Mouse (Mus musculus) spleen, adult 2 months (tissue): Measurements from ENCODE around the gene Tmem11. TPM values are rescaled to one million over a fixed set of nuclear protein-coding genes. Genes with fewer than 3 reads are reported as not detected.

ENCODE experiments used
- DNase-seq, 2 experiments: peaks; one replicate each; pipeline versions ENCODE4 v3.0.0 to v3.0.0-alpha.2; 2012 to 2021; ENCODE audit warnings: low spot score in 2 of 2, low read depth in 1 of 2
- H3K27ac ChIP-seq: fragments of 200-500 bp; 2 replicates; pipeline ENCODE4 v1.5.1; 2012; ENCODE audit warnings: low read length, inconsistent platforms; ENCODE audit not compliant: insufficient read depth
- H3K27me3 ChIP-seq: fragments of 200-500 bp; 2 replicates; pipeline ENCODE4 v1.6.1; 2012; ENCODE audit warnings: mild to moderate bottlenecking, moderate library complexity, low read length, inconsistent platforms; ENCODE audit not compliant: control insufficient read depth, insufficient read depth
- H3K36me3 ChIP-seq: fragments of 200-500 bp; 2 replicates; pipeline ENCODE4 v1.6.1; 2012; ENCODE audit warnings: mild to moderate bottlenecking, low read length, inconsistent platforms; ENCODE audit not compliant: control insufficient read depth, insufficient read depth
- H3K4me1 ChIP-seq: fragments of 200-500 bp; 2 replicates; pipeline ENCODE4 v1.6.1; 2011; ENCODE audit warnings: inconsistent platforms; ENCODE audit not compliant: control insufficient read depth, insufficient read depth, insufficient read length
- H3K4me3 ChIP-seq: fragments of 200-500 bp; 2 replicates; pipeline ENCODE4 v1.5.1; 2011; ENCODE audit warnings: mild to moderate bottlenecking, inconsistent platforms; ENCODE audit not compliant: insufficient read depth, insufficient read length; ENCODE audit errors: extremely low read depth
- CTCF ChIP-seq: fragments of 200-500 bp; IDR thresholded peaks from 2 replicates; pipeline ENCODE4 v1.5.1; 2011; ENCODE audit warnings: mild to moderate bottlenecking, inconsistent platforms; ENCODE audit not compliant: insufficient read depth, insufficient read length, insufficient replicate concordance; ENCODE audit errors: extremely low read depth
- POLR2A ChIP-seq: fragments of 200-500 bp; IDR thresholded peaks from 2 replicates; pipeline ENCODE4 v1.6.1; 2011; ENCODE audit warnings: low read depth, low read length, inconsistent platforms
- WGBS: fragments of 180-500 bp; shearing (Covaris S2); methylation state at CpG from one replicate; pipeline ENCODE4 v1.1.7; 2018; 5-methylcytosine and 5-hydroxymethylcytosine counted together
- polyA plus RNA-seq: library from polyadenylated mRNA; depleted of rRNA; stranded (reverse); fragments of >200 nt; gene quantifications from 2 replicates; pipeline ENCODE4 v1.2.3, GENCODE M21; 2012

Gene Tmem11
- polyA plus RNA-seq, 1 experiment, result 32.5 TPM

GRCm38 (mm10) chr11:60861993-60862392, 17.1 kb downstream of the Tmem11 start:
- no peak overlapping the region for H3K4me3 ChIP-seq
- no peak overlapping the region for H3K27ac ChIP-seq
- DNase-seq, result no peak
- no peak for TF ChIP-seq POLR2A
- no peak for TF ChIP-seq CTCF
- H3K36me3 ChIP-seq, result peaks cover 23% of the 10 kb centered on the region
- H3K27me3 ChIP-seq, result no peaks in the 10 kb centered on the region
- WGBS, result 80% methylated on average over 3 of the region's 3 CpGs
- H3K4me1 ChIP-seq, result no peaks in the 10 kb centered on the region

GRCm38 (mm10) chr11:60856587-60856986, 22.5 kb downstream of the Tmem11 start:
- 82% methylated on average over 3 of the region's 3 CpGs for WGBS
- no peaks in the 10 kb centered on the region for H3K4me1 ChIP-seq
- H3K4me3 ChIP-seq, result no peak overlapping the region
- DNase-seq, result no peak
- TF ChIP-seq CTCF, result no peak
- no peak for TF ChIP-seq POLR2A
- H3K27me3 ChIP-seq, result no peaks in the 10 kb centered on the region
- no peak overlapping the region for H3K27ac ChIP-seq
- H3K36me3 ChIP-seq, result peaks cover 28% of the 10 kb centered on the region

DNA sequence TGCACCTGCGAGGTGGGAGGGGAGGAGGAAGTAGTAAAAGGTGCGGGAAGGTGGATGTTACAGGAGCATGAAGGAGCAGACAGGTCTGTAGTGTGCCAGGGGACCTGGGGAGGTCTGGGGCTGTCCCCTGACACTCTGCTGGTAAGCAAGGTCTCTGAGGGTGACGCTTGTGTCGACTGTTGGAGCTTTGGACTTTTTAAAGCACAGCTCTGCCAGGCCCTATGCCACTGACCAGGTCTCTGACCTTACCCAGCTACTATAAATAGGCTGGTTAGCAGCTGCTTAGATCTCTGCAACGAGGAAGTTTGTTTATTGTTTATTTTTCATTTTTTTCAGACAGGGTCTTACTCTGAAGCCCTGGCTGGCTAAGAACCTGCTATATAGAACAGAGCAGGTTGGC, 33.7 kb downstream of the Tmem11 start:
- DNase-seq, result no peak
- no peak overlapping the region for H3K27ac ChIP-seq
- TF ChIP-seq POLR2A, result no peak
- no peak for TF ChIP-seq CTCF
- WGBS, result 86% methylated on average over 5 of the region's 5 CpGs
- H3K4me1 ChIP-seq, result no peaks in the 10 kb centered on the region
- no peaks in the 10 kb centered on the region for H3K27me3 ChIP-seq
- H3K4me3 ChIP-seq, result no peak overlapping the region
- H3K36me3 ChIP-seq, result peaks cover 7% of the 10 kb centered on the region

GRCm38 (mm10) chr11:60843412-60843811, 35.7 kb downstream of the Tmem11 start:
- TF ChIP-seq CTCF (no peak), POLR2A (no peak)
- WGBS, result 93% methylated on average over 5 of the region's 5 CpGs

DNA sequence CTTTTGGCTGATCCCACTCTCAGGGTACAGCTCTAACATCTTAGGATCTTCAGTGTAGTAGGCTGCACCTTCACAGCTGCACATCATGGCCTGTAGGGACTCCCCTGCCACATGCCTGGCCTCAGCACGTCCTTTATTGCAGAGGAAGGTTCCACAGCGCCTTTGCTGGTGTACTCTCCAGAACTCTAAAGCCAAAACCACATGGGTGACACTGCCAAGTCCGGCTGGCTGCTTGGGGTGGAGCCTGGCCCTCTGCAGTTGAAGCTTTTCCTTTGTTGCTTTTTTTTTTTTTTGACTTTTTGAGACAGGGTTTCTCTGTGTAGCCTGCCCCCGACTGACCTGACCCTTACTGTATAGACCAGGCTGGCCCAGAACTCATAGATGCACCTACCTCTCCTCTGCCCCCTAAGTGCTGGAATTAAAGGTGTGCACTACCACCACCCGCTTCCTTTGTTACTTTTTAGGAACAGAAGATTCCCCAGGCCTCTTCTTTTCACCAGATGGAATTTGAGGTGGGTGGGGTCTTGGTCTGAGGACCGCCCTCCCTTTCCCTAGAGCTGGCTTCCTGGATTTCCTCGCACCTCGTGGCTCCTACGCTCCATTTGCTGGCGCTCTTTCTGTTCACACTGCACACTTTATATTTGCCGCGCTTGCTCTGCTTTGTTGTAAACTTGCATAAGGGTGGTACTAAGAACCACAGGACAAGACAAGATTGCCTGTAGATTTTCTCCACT, 37.4 kb downstream of the Tmem11 start:
- no peak overlapping the region for H3K27ac ChIP-seq
- no peak overlapping the region for H3K4me3 ChIP-seq
- H3K27me3 ChIP-seq, result no peaks in the 10 kb centered on the region
- TF ChIP-seq CTCF, result no peak
- no peak for TF ChIP-seq POLR2A
- 74% methylated on average over 12 of the region's 12 CpGs for WGBS
- H3K36me3 ChIP-seq, result peaks cover 6% of the 10 kb centered on the region
- no peak for DNase-seq
- H3K4me1 ChIP-seq, result no peaks in the 10 kb centered on the region

More at GRCm38 (mm10) chr11:60843412-60843811, 35.7 kb downstream of the Tmem11 start:
- DNase-seq, result no peak
- Histone ChIP-seq H3K36me3 (peaks cover 7% of the 10 kb centered on the region), H3K4me1 (no peaks in the 10 kb centered on the region), H3K4me3 (no peak overlapping the region), H3K27ac (no peak overlapping the region), H3K27me3 (no peaks in the 10 kb centered on the region)

- Histone ChIP-seq H3K4me1 (no peaks in the 10 kb centered on the region), H3K36me3 (no peaks in the 10 kb centered on the region), H3K27me3 (no peaks in the 10 kb centered on the region), H3K4me3 (no peak overlapping the region), H3K27ac (no peak overlapping the region)
- TF ChIP-seq CTCF, result no peak
- no peak for TF ChIP-seq POLR2A
- no peak for DNase-seq
- 82% methylated on average over 10 of the region's 10 CpGs for WGBS
Measured at GRCm38 (mm10) chr11:60837644-60838406, 41.2 kb downstream of the Tmem11 start.
